ENCODE assay signal across 12 mouse cellular contexts in genomic region chr16:18589080-18589621, GRCm38 (mm10). TPM values are rescaled to one million over a fixed set of nuclear protein-coding genes. Genes with fewer than 3 reads are reported as not detected.
DNase-seq lines count a peak whose midpoint lies in the region; ATAC-seq and TF ChIP-seq lines count a peak whose summit lies in the region.
"Had no signal": no experiment of that assay in that cellular context is flagged by ENCODE, and none has a peak within 500 bp of the region (broad histone marks: within the 10 kb centered on the region; RNA-seq: fewer than 3 reads in every experiment).

No protein-coding gene starts in this region.

- H3K4me3 ChIP-seq in hindbrain, embryonic 10.5 days, result peak overlapping the region; percentile 58
- no peak overlapping the region for H3K4me3 ChIP-seq in hindbrain, embryonic 13.5 days
- no peak overlapping the region for H3K4me3 ChIP-seq in midbrain, embryonic 11.5 days (ENCODE audit: low read depth, low read length)
- H3K4me3 ChIP-seq in midbrain, embryonic 16.5 days (ENCODE audit: low read depth, low read length), result no peak overlapping the region
- peak overlapping the region; percentile 55; the same call in 1 of the 2 replicates for H3K4me3 ChIP-seq in embryonic facial prominence, embryonic 14.5 days (ENCODE audit: low read depth, low read length)
- H3K4me3 ChIP-seq in thymus, adult 2 months (ENCODE audit: control insufficient read depth, insufficient read depth, low read length), result no peak overlapping the region
- H3K4me3 ChIP-seq: erythroblast, embryonic 14.5 days had no signal

- DNase-seq in hindbrain, embryonic 10.5 days (ENCODE audit: low spot score), result peak; percentile 48
- DNase-seq in midbrain, embryonic 11.5 days (ENCODE audit: low spot score, missing footprints), result peak; percentile 93
- no peak for DNase-seq in embryonic facial prominence, embryonic 14.5 days (ENCODE audit: low spot score)
- no peak for DNase-seq in thymus, adult 2 months
- DNase-seq in right cerebral cortex, postnatal 4 days, result no peak
- DNase-seq: cerebellum, adult 11 months; kidney, postnatal 14 days had no signal

- no peak overlapping the region for H3K4me2 ChIP-seq in hindbrain, embryonic 13.5 days
- no peak overlapping the region for H3K4me2 ChIP-seq in midbrain, embryonic 11.5 days
- H3K4me2 ChIP-seq in midbrain, embryonic 16.5 days (ENCODE audit: low read length), result no peak overlapping the region
- H3K4me2 ChIP-seq in embryonic facial prominence, embryonic 14.5 days (ENCODE audit: low read depth, low read length), result peak overlapping the region; percentile 87

- ATAC-seq in hindbrain, embryonic 13.5 days (ENCODE audit: low FRiP score), result no peak
- ATAC-seq in midbrain, embryonic 11.5 days (ENCODE audit: low FRiP score), result no peak
- no peak for ATAC-seq in midbrain, embryonic 16.5 days
- ATAC-seq in embryonic facial prominence, embryonic 14.5 days (ENCODE audit: low read depth), result no peak
- ATAC-seq: activated CD4-positive, CD25-positive, alpha-beta regulatory T cell, adult 4 months; intestine, postnatal 0 days had no signal

- H3K9ac ChIP-seq in hindbrain, embryonic 13.5 days, result no peak overlapping the region
- H3K9ac ChIP-seq in midbrain, embryonic 11.5 days (ENCODE audit: low read length), result no peak overlapping the region
- H3K9ac ChIP-seq in midbrain, embryonic 16.5 days (ENCODE audit: low read depth, low read length), result no peak overlapping the region
- H3K9ac ChIP-seq in embryonic facial prominence, embryonic 14.5 days (ENCODE audit: low read depth, low read length), result no peak overlapping the region

- peaks cover 72% of the 10 kb centered on the region for H3K4me1 ChIP-seq in hindbrain, embryonic 10.5 days (replicated peaks)
- H3K4me1 ChIP-seq in hindbrain, embryonic 13.5 days (replicated peaks), result peaks cover 47% of the 10 kb centered on the region
- peaks cover 24% of the 10 kb centered on the region for H3K4me1 ChIP-seq in midbrain, embryonic 11.5 days (ENCODE audit: control insufficient read depth, insufficient read depth, low read length)
- H3K4me1 ChIP-seq in midbrain, embryonic 16.5 days (ENCODE audit: control insufficient read depth, insufficient read depth, low read length), result peaks cover 26% of the 10 kb centered on the region
- H3K4me1 ChIP-seq in embryonic facial prominence, embryonic 14.5 days (ENCODE audit: control insufficient read depth, insufficient read depth, low read length), result peaks cover 25% of the 10 kb centered on the region; the same call in 1 of the 2 replicates
- peaks cover 14% of the 10 kb centered on the region for H3K4me1 ChIP-seq in thymus, adult 2 months (replicated peaks; ENCODE audit: control insufficient read depth, insufficient read depth, low read length)

- TF ChIP-seq CTCF in thymus, adult 2 months (IDR thresholded peaks at IDR 0.05; ENCODE audit: borderline replicate concordance, control insufficient read depth, extremely low read depth, insufficient read depth, low read length, poor library complexity), result no peak

- no peaks in the 10 kb centered on the region for H3K9me3 ChIP-seq in hindbrain, embryonic 10.5 days
- no peaks in the 10 kb centered on the region for H3K9me3 ChIP-seq in hindbrain, embryonic 13.5 days
- no peaks in the 10 kb centered on the region for H3K9me3 ChIP-seq in midbrain, embryonic 11.5 days (ENCODE audit: control insufficient read depth, low read length)
- no peaks in the 10 kb centered on the region for H3K9me3 ChIP-seq in midbrain, embryonic 16.5 days (replicated peaks; ENCODE audit: control insufficient read depth, low read length, poor library complexity, severe bottlenecking)
- no peaks in the 10 kb centered on the region for H3K9me3 ChIP-seq in embryonic facial prominence, embryonic 14.5 days (ENCODE audit: control insufficient read depth, low read length)

- no peak for TF ChIP-seq POLR2A in thymus, adult 2 months (IDR thresholded peaks at IDR 0.05; ENCODE audit: control insufficient read depth, extremely low read depth, insufficient read depth, low read length, poor library complexity)

- 7% methylated on average over 9 of the region's 9 CpGs for WGBS in hindbrain, embryonic 10.5 days
- 8% methylated on average over 9 of the region's 9 CpGs for WGBS in hindbrain, embryonic 13.5 days
- WGBS in midbrain, embryonic 11.5 days, result 11% methylated on average over 9 of the region's 9 CpGs
- WGBS in midbrain, embryonic 16.5 days, result 8% methylated on average over 9 of the region's 9 CpGs
- WGBS in embryonic facial prominence, embryonic 14.5 days, result 31% methylated on average over 9 of the region's 9 CpGs
- WGBS in thymus, adult 2 months, result 82% methylated on average over 9 of the region's 9 CpGs

- H3K27me3 ChIP-seq in hindbrain, embryonic 10.5 days (ENCODE audit: insufficient read depth, poor library complexity, severe bottlenecking), result peaks cover 99% of the 10 kb centered on the region
- H3K27me3 ChIP-seq in hindbrain, embryonic 13.5 days, result peaks cover 97% of the 10 kb centered on the region
- H3K27me3 ChIP-seq in midbrain, embryonic 11.5 days (ENCODE audit: control insufficient read depth, insufficient read depth, low read length), result peaks cover 95% of the 10 kb centered on the region
- peaks cover 75% of the 10 kb centered on the region for H3K27me3 ChIP-seq in midbrain, embryonic 16.5 days (ENCODE audit: control insufficient read depth, insufficient read depth, low read depth, low read length)
- peaks cover 88% of the 10 kb centered on the region for H3K27me3 ChIP-seq in embryonic facial prominence, embryonic 14.5 days (replicated peaks; ENCODE audit: control insufficient read depth, insufficient read depth, low read length)
- H3K27me3 ChIP-seq in thymus, adult 2 months (ENCODE audit: control insufficient read depth, insufficient read depth, low read length), result peaks cover 20% of the 10 kb centered on the region; the same call in 1 of the 2 replicates

- no peaks in the 10 kb centered on the region for H3K36me3 ChIP-seq in hindbrain, embryonic 10.5 days
- no peaks in the 10 kb centered on the region for H3K36me3 ChIP-seq in hindbrain, embryonic 13.5 days
- no peaks in the 10 kb centered on the region for H3K36me3 ChIP-seq in midbrain, embryonic 11.5 days (ENCODE audit: control insufficient read depth, insufficient read depth, low read length)
- H3K36me3 ChIP-seq in midbrain, embryonic 16.5 days (ENCODE audit: control insufficient read depth, insufficient read depth, low read length), result no peaks in the 10 kb centered on the region
- H3K36me3 ChIP-seq in embryonic facial prominence, embryonic 14.5 days (ENCODE audit: control insufficient read depth, insufficient read depth, low read length), result no peaks in the 10 kb centered on the region
- no peaks in the 10 kb centered on the region for H3K36me3 ChIP-seq in thymus, adult 2 months (ENCODE audit: control insufficient read depth, insufficient read depth, low read length)

- H3K27ac ChIP-seq in hindbrain, embryonic 10.5 days, result no peak overlapping the region; the same call in 1 of the 2 replicates
- H3K27ac ChIP-seq in hindbrain, embryonic 13.5 days, result no peak overlapping the region
- no peak overlapping the region for H3K27ac ChIP-seq in midbrain, embryonic 11.5 days (ENCODE audit: low read depth, low read length)
- no peak overlapping the region for H3K27ac ChIP-seq in midbrain, embryonic 16.5 days (ENCODE audit: low read length)
- no peak overlapping the region for H3K27ac ChIP-seq in embryonic facial prominence, embryonic 14.5 days (replicated peaks; ENCODE audit: low read depth, low read length)
- H3K27ac ChIP-seq in thymus, adult 2 months (ENCODE audit: control insufficient read depth, insufficient read depth, low read length), result no peak overlapping the region

RNA-seq across cellular contexts. Expression of gene Tbx1, which starts 1.3 kb away (rescaled TPM):
- polyA plus RNA-seq in hindbrain, embryonic 10.5 days (2016; fragmentation: Nextera tagmentation; extraction: Ambion mirVana), result 11.3 and 15.3 TPM in 2 replicates
- 0.99 and 1.7 TPM in 2 replicates for polyA plus RNA-seq in hindbrain, embryonic 13.5 days (2015; fragmentation: Nextera tagmentation; extraction: Ambion mirVana)
- 0.63 and 0.87 TPM in 2 replicates for polyA plus RNA-seq in midbrain, embryonic 11.5 days (2014; fragmentation: Nextera tagmentation; extraction: Ambion mirVana)
- 0.33 and 0.66 TPM in 2 replicates for polyA plus RNA-seq in midbrain, embryonic 16.5 days (2015; fragmentation: Nextera tagmentation; extraction: Ambion mirVana)
- 10.5 and 12.4 TPM in 2 replicates for polyA plus RNA-seq in embryonic facial prominence, embryonic 14.5 days (2014; fragmentation: Nextera tagmentation; extraction: Ambion mirVana)
- polyA plus RNA-seq in thymus, adult 2 months (2012; rRNA removed), result 0.49 and 1.4 TPM in 2 replicates
- polyA plus RNA-seq: activated CD4-positive, CD25-positive, alpha-beta regulatory T cell, adult 4 months; erythroblast, embryonic 14.5 days had no signal

RNA-seq across cellular contexts. Expression of gene Gp1bb, which starts 33.1 kb away (rescaled TPM):
- polyA plus RNA-seq in hindbrain, embryonic 10.5 days (2016; fragmentation: Nextera tagmentation; extraction: Ambion mirVana), result 4.2 and 9.2 TPM in 2 replicates
- polyA plus RNA-seq in hindbrain, embryonic 13.5 days (2015; fragmentation: Nextera tagmentation; extraction: Ambion mirVana), result 11.2 and 11.9 TPM in 2 replicates
- 6.4 and 6.5 TPM in 2 replicates for polyA plus RNA-seq in midbrain, embryonic 11.5 days (2014; fragmentation: Nextera tagmentation; extraction: Ambion mirVana)
- polyA plus RNA-seq in midbrain, embryonic 16.5 days (2015; fragmentation: Nextera tagmentation; extraction: Ambion mirVana), result 9.4 and 9.8 TPM in 2 replicates
- polyA plus RNA-seq in embryonic facial prominence, embryonic 14.5 days (2014; fragmentation: Nextera tagmentation; extraction: Ambion mirVana), result 3.0 and 3.1 TPM in 2 replicates
- polyA plus RNA-seq in thymus, adult 2 months (2012; rRNA removed), result 1.1 TPM in 2 replicates
- polyA plus RNA-seq: activated CD4-positive, CD25-positive, alpha-beta regulatory T cell, adult 4 months had no signal

RNA-seq across cellular contexts. Expression of gene Gm49601, which starts 37.1 kb away (rescaled TPM):
- polyA plus RNA-seq in hindbrain, embryonic 10.5 days (2016; fragmentation: Nextera tagmentation; extraction: Ambion mirVana), result 3.4 and 8.5 TPM in 2 replicates
- 19.3 and 21.0 TPM in 2 replicates for polyA plus RNA-seq in hindbrain, embryonic 13.5 days (2015; fragmentation: Nextera tagmentation; extraction: Ambion mirVana)
- polyA plus RNA-seq in midbrain, embryonic 11.5 days (2014; fragmentation: Nextera tagmentation; extraction: Ambion mirVana), result 1.7 and 3.3 TPM in 2 replicates
- 23.3 and 24.6 TPM in 2 replicates for polyA plus RNA-seq in midbrain, embryonic 16.5 days (2015; fragmentation: Nextera tagmentation; extraction: Ambion mirVana)
- polyA plus RNA-seq in embryonic facial prominence, embryonic 14.5 days (2014; fragmentation: Nextera tagmentation; extraction: Ambion mirVana), result 2.4 and 2.6 TPM in 2 replicates
- polyA plus RNA-seq in thymus, adult 2 months (2012; rRNA removed), result 0.88 and 0.93 TPM in 2 replicates
- polyA plus RNA-seq: activated CD4-positive, CD25-positive, alpha-beta regulatory T cell, adult 4 months had no signal

RNA-seq across cellular contexts. Expression of gene Sept5, which starts 40.6 kb away (rescaled TPM):
- polyA plus RNA-seq in hindbrain, embryonic 10.5 days (2016; fragmentation: Nextera tagmentation; extraction: Ambion mirVana), result 42.3 and 71.9 TPM in 2 replicates
- polyA plus RNA-seq in hindbrain, embryonic 13.5 days (2015; fragmentation: Nextera tagmentation; extraction: Ambion mirVana), result 169 and 176 TPM in 2 replicates
- polyA plus RNA-seq in midbrain, embryonic 11.5 days (2014; fragmentation: Nextera tagmentation; extraction: Ambion mirVana), result 40.7 and 52.0 TPM in 2 replicates
- polyA plus RNA-seq in midbrain, embryonic 16.5 days (2015; fragmentation: Nextera tagmentation; extraction: Ambion mirVana), result 240 and 262 TPM in 2 replicates
- 34.1 and 43.5 TPM in 2 replicates for polyA plus RNA-seq in embryonic facial prominence, embryonic 14.5 days (2014; fragmentation: Nextera tagmentation; extraction: Ambion mirVana)
- polyA plus RNA-seq in thymus, adult 2 months (2012; rRNA removed), result 2.4 and 3.6 TPM in 2 replicates
- polyA plus RNA-seq: erythroblast, embryonic 14.5 days had no signal

Comparison
In these comparisons a context has a peak if more than half of its experiments do, and no peak if none do; other contexts are left out.
1. H3K4me3 ChIP-seq: peak in hindbrain, embryonic 10.5 days (single experiment) and embryonic facial prominence, embryonic 14.5 days (single experiment); none in hindbrain, embryonic 13.5 days (single experiment), midbrain, embryonic 11.5 days (single experiment), midbrain, embryonic 16.5 days (single experiment) and thymus, adult 2 months (single experiment).
2. DNase-seq: peak in hindbrain, embryonic 10.5 days (single experiment) and midbrain, embryonic 11.5 days (single experiment); none in embryonic facial prominence, embryonic 14.5 days (single experiment), thymus, adult 2 months (single experiment) and right cerebral cortex, postnatal 4 days (single experiment).